9 mouse cellular contexts compared by ENCODE assay signal in genomic region chr9:121241806-121242205, GRCm38 (mm10). TPM values are rescaled to one million over a fixed set of nuclear protein-coding genes. Genes with fewer than 3 reads are reported as not detected.
DNase-seq lines count a peak whose midpoint lies in the region; ATAC-seq lines count a peak whose summit lies in the region.
"Had no signal": no experiment of that assay in that cellular context is flagged by ENCODE, and none has a peak within 500 bp of the region (broad histone marks: within the 10 kb centered on the region; RNA-seq: fewer than 3 reads in every experiment).

No protein-coding gene starts in this region.

- peak; percentile 8 to 32 for DNase-seq in thymus, postnatal 36 days
- DNase-seq in thymus, postnatal 0 days (ENCODE audit: low spot score), result no peak
- peak; percentile 39 for DNase-seq in induced T-regulatory cell, adult 2 months (ENCODE audit: low read depth)
- DNase-seq in testis, postnatal 14 days (ENCODE audit: low spot score), result peak; percentile 6
- no peak for DNase-seq in left cerebral cortex, adult 18-20 months (ENCODE audit: low spot score in 2 of 2)

- no peak overlapping the region for H3K4me3 ChIP-seq in intestine, embryonic 15.5 days (replicated peaks)
- no peak overlapping the region for H3K4me3 ChIP-seq in intestine, embryonic 16.5 days (ENCODE audit: low read length)
- H3K4me3 ChIP-seq in hindbrain, embryonic 12.5 days, result no peak overlapping the region

- 23% methylated on average over 5 of the region's 5 CpGs for WGBS in intestine, embryonic 15.5 days
- WGBS in intestine, embryonic 16.5 days, result 28% methylated on average over 5 of the region's 5 CpGs
- WGBS in hindbrain, embryonic 12.5 days, result 28% methylated on average over 5 of the region's 5 CpGs

- no peaks in the 10 kb centered on the region for H3K9me3 ChIP-seq in intestine, embryonic 15.5 days
- no peaks in the 10 kb centered on the region for H3K9me3 ChIP-seq in intestine, embryonic 16.5 days (ENCODE audit: control insufficient read depth, low read length)
- H3K9me3 ChIP-seq in hindbrain, embryonic 12.5 days (replicated peaks), result no peaks in the 10 kb centered on the region

- no peak overlapping the region for H3K9ac ChIP-seq in intestine, embryonic 15.5 days
- H3K9ac ChIP-seq in intestine, embryonic 16.5 days (ENCODE audit: low read depth, low read length), result no peak overlapping the region
- no peak overlapping the region for H3K9ac ChIP-seq in hindbrain, embryonic 12.5 days

- H3K4me2 ChIP-seq in intestine, embryonic 15.5 days (replicated peaks), result no peak overlapping the region
- no peak overlapping the region for H3K4me2 ChIP-seq in intestine, embryonic 16.5 days (ENCODE audit: low read depth, low read length)
- H3K4me2 ChIP-seq in hindbrain, embryonic 12.5 days (replicated peaks), result no peak overlapping the region

- H3K27me3 ChIP-seq in intestine, embryonic 15.5 days (replicated peaks), result no peaks in the 10 kb centered on the region; the same call in 1 of the 2 replicates
- H3K27me3 ChIP-seq in intestine, embryonic 16.5 days (replicated peaks; ENCODE audit: control insufficient read depth, insufficient read depth, low read length), result no peaks in the 10 kb centered on the region
- peaks cover 2% of the 10 kb centered on the region; the same call in 1 of the 2 replicates for H3K27me3 ChIP-seq in hindbrain, embryonic 12.5 days

- no peak overlapping the region for H3K27ac ChIP-seq in intestine, embryonic 15.5 days
- H3K27ac ChIP-seq in intestine, embryonic 16.5 days (ENCODE audit: low read length), result no peak overlapping the region
- H3K27ac ChIP-seq in hindbrain, embryonic 12.5 days, result no peak overlapping the region
- H3K27ac ChIP-seq: macrophage had no signal

- ATAC-seq in intestine, embryonic 15.5 days, result peak; percentile 62; the same call in 1 of the 2 replicates
- ATAC-seq in intestine, embryonic 16.5 days, result no peak
- ATAC-seq in hindbrain, embryonic 12.5 days (ENCODE audit: low FRiP score), result no peak

- no peaks in the 10 kb centered on the region for H3K4me1 ChIP-seq in intestine, embryonic 15.5 days (replicated peaks)
- H3K4me1 ChIP-seq in intestine, embryonic 16.5 days (ENCODE audit: control insufficient read depth, insufficient read depth, low read length), result no peaks in the 10 kb centered on the region
- H3K4me1 ChIP-seq in hindbrain, embryonic 12.5 days, result no peaks in the 10 kb centered on the region

- no peaks in the 10 kb centered on the region for H3K36me3 ChIP-seq in intestine, embryonic 15.5 days
- H3K36me3 ChIP-seq in intestine, embryonic 16.5 days (ENCODE audit: control insufficient read depth, insufficient read depth, low read length), result no peaks in the 10 kb centered on the region
- no peaks in the 10 kb centered on the region for H3K36me3 ChIP-seq in hindbrain, embryonic 12.5 days

RNA-seq across cellular contexts. Expression of gene Ulk4, which starts 35.2 kb away (rescaled TPM):
- 140 and 150 TPM in 2 replicates for polyA plus RNA-seq in intestine, embryonic 15.5 days (2015; fragmentation: Nextera tagmentation; extraction: Ambion mirVana)
- polyA plus RNA-seq in intestine, embryonic 16.5 days (2015; fragmentation: Nextera tagmentation; extraction: Ambion mirVana), result 115 and 120 TPM in 2 replicates
- polyA plus RNA-seq in thymus, postnatal 0 days (2015; fragmentation: Nextera tagmentation; extraction: Ambion mirVana), result 55.5 and 65.0 TPM in 2 replicates
- polyA plus RNA-seq in hindbrain, embryonic 12.5 days (2016; fragmentation: Nextera tagmentation; extraction: Ambion mirVana), result 147 and 164 TPM in 2 replicates
- total RNA-seq in left cerebral cortex, adult 18-20 months (2021), result 1 to 10 TPM; 8.1 to 8.8 TPM

RNA-seq across cellular contexts. Expression of gene Trak1, which starts 55.5 kb away (rescaled TPM):
- polyA plus RNA-seq in intestine, embryonic 15.5 days (2015; fragmentation: Nextera tagmentation; extraction: Ambion mirVana), result 20.9 and 26.5 TPM in 2 replicates
- 21.7 and 23.7 TPM in 2 replicates for polyA plus RNA-seq in intestine, embryonic 16.5 days (2015; fragmentation: Nextera tagmentation; extraction: Ambion mirVana)
- 17.0 and 22.6 TPM in 2 replicates for polyA plus RNA-seq in thymus, postnatal 0 days (2015; fragmentation: Nextera tagmentation; extraction: Ambion mirVana)
- 38.8 and 41.6 TPM in 2 replicates for polyA plus RNA-seq in hindbrain, embryonic 12.5 days (2016; fragmentation: Nextera tagmentation; extraction: Ambion mirVana)
- 100 to 1,000 TPM; 239 to 275 TPM for total RNA-seq in left cerebral cortex, adult 18-20 months (2021)

Comparison
In these comparisons a context has a peak if more than half of its experiments do, and no peak if none do; other contexts are left out.
1. DNase-seq: peak in thymus, postnatal 36 days (2 of 2), induced T-regulatory cell, adult 2 months (single experiment) and testis, postnatal 14 days (single experiment); none in thymus, postnatal 0 days (single experiment) and left cerebral cortex, adult 18-20 months (0 of 2).